Mouse (Mus musculus): ENCODE results near the gene Coq4. TPM values are rescaled to one million over a fixed set of nuclear protein-coding genes. Genes with fewer than 3 reads are reported as not detected.
A peak's percentile ranks its signal among the peaks of the same experiment; 100 is the strongest.
"Not testable (repeated sequence)": the region's sequence is repeated elsewhere in the genome, so short reads cannot be mapped to it uniquely, and the experiment has no call there.

The Coq4 gene
- polyA plus RNA-seq, 1 experiment from 2014 or later = 32.7 TPM

DNA sequence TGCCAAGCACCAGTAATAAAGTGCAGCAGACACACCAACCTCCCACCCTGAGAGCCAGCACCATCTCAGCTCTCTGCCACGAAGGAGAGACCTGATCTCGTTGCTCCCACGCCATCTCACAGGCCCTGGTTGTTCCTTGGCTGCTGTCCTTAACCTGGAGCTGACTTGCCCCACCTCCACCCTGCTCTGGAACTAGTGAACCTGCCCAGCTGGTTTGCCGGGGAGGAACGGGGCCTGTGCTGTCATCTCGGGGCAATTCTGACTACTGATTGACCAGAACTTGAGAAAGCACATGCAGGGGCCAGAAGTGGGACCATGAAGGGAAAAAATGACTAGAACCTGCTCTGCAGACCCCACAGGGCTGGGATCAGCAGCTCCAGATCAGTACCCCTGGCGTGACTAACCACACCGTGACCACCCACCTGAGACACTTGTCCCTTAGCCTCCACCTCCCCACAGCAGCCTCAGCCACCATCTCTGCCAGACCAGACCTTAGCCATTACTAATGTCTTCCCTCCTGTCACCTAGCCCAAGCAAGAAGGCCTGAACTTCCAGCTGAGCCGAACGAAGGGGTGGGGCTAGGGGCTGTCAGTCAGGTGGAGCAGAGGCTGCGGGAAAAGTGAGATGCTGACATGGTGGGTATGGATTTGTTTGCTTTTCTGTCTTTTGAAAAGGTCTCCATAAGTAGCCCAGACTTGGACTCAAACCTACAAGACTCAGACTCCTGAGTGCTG lies 19.1 kb upstream of the Coq4 start:
- no peak overlapping the region for H3K4me2 ChIP-seq (replicated peaks)
- peaks cover 4% of the 10 kb centered on the region for H3K36me3 ChIP-seq
- no peak overlapping the region for H3K27ac ChIP-seq
- WGBS = 71% methylated on average over 11 of the region's 11 CpGs
- ATAC-seq (ENCODE audit: low FRiP score, low read depth) = no peak
- no peak overlapping the region for H3K4me3 ChIP-seq
- no peaks in the 10 kb centered on the region for H3K9me3 ChIP-seq
- no peaks in the 10 kb centered on the region for H3K4me1 ChIP-seq
- H3K27me3 ChIP-seq (replicated peaks) = no peaks in the 10 kb centered on the region
- H3K9ac ChIP-seq = no peak overlapping the region

DNA sequence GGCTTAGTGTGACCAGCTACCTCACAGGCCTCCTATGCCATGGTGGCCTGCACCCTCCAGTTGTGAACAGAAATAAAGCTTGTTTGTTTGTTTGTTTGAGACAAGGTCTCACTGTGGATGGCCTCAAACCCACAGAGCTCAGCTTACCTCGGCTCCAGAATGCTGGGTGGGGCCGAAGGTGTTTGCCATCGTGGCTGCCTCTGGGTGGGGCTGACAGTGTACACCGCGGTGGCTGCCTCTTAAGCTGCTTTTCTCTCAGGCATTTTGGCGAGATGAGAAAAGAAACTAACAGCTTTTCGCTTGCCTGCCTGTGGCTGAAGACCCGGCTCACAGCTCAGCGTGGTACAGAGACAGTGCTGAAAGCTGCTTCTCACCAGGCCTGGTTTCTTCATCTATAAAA lies 18.4 kb upstream of the Coq4 start:
- H3K36me3 ChIP-seq = peaks cover 9% of the 10 kb centered on the region
- no peak overlapping the region for H3K4me2 ChIP-seq (replicated peaks)
- H3K27ac ChIP-seq = no peak overlapping the region
- H3K9me3 ChIP-seq = no peaks in the 10 kb centered on the region
- no peaks in the 10 kb centered on the region for H3K4me1 ChIP-seq
- H3K27me3 ChIP-seq (replicated peaks) = no peaks in the 10 kb centered on the region
- WGBS = 72% methylated on average over 9 of the region's 9 CpGs
- no peak for ATAC-seq (ENCODE audit: low FRiP score, low read depth)
- no peak overlapping the region for H3K4me3 ChIP-seq
- H3K9ac ChIP-seq = no peak overlapping the region

DNA sequence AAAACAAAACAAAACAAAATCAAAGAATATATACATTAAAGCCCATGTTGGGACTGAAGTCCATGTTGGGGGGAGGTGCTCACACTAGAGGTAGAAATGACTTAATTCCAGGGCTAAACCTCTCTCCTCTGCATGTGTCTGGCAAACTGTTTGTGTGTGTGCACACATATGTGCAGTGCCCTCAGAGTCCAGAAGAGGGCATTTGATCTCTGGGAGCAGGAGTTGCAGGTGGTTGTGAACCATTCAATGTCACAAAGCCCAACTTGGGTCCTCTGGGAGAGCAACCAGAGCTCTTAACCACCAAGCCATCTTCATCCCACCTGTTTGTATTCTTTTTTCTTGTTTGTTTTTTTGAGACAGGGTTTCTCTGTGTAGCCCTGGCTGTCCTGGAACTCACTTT lies 17.1 kb upstream of the Coq4 start:
- Histone ChIP-seq H3K36me3 (peaks cover 12% of the 10 kb centered on the region), H3K4me2 (replicated peaks) (no peak overlapping the region), H3K27me3 (replicated peaks) (no peaks in the 10 kb centered on the region), H3K27ac (no peak overlapping the region), H3K9me3 (no peaks in the 10 kb centered on the region), H3K4me3 (no peak overlapping the region), H3K4me1 (no peaks in the 10 kb centered on the region), H3K9ac (no peak overlapping the region)
- no peak for ATAC-seq (ENCODE audit: low FRiP score, low read depth)

DNA sequence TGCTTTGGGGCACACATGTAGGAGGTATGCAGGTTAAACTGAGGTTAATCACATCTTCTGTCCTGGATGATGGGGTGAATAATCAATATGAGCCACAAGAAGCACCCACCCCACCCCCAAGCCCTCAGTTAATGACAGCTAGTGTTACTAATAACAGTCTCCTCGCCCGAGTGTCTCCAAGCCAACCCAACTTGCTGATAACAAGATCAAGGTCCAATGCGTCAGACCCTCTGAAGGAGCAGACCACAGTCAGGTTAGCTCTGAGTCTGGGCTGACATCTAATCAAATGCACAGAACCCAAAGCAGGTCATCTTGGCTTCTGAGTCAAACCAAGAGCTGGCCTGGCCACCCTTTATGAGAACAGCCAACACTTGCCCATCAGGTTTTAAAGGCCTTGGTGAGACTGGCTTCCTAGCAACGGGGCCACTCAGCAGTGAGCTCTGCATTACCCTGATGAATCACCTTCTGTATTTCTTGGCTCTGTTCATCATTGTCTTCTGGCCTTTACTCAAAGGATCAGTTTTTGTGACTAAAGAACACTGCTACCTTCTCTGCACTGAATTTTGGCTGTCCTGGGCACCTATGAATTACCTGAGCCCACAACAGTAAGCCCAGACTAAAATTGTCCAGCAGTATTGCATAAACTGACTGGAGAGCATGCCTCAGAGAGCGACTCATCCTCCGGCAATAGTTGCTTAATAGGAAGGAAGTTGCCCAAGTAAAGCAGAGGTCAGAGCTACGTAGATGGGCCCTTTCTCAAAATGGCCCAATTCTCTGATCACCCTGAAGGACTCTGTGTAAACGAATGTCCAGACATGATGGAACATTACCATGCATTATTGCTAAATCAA lies 15.5 kb upstream of the Coq4 start:
- Histone ChIP-seq H3K36me3 (peaks cover 24% of the 10 kb centered on the region), H3K4me1 (no peaks in the 10 kb centered on the region), H3K9me3 (no peaks in the 10 kb centered on the region), H3K4me3 (no peak overlapping the region), H3K9ac (no peak overlapping the region), H3K27me3 (replicated peaks) (no peaks in the 10 kb centered on the region), H3K27ac (no peak overlapping the region), H3K4me2 (replicated peaks) (no peak overlapping the region)
- ATAC-seq (ENCODE audit: low FRiP score, low read depth) = no peak
- 88% methylated on average over 8 of the region's 8 CpGs for WGBS

DNA sequence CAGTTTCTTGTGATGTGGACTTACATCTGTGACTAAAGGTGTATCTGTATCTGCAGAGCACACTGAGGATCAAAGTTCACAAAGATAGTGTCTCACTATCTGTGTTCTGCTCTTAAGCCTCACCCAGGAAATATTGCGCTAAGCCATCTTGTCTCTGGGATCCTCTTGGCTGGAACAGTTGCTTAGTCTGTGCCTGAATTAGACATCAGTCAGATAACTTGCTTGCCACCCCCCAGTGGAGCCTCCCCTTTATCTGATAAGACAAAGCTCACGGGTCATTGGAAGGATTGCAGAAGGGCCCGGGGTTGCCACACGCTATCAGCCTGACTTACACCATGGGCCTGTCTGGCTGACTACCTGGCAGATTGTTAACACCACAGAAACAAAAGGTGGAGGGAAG lies 14.0 kb upstream of the Coq4 start:
- Histone ChIP-seq H3K27ac (no peak overlapping the region), H3K36me3 (peaks cover 39% of the 10 kb centered on the region), H3K27me3 (replicated peaks) (no peaks in the 10 kb centered on the region), H3K9me3 (no peaks in the 10 kb centered on the region), H3K4me2 (replicated peaks) (no peak overlapping the region), H3K4me1 (no peaks in the 10 kb centered on the region), H3K9ac (no peak overlapping the region), H3K4me3 (no peak overlapping the region)
- no peak for ATAC-seq (ENCODE audit: low FRiP score, low read depth)
- 97% methylated on average over 4 of the region's 4 CpGs for WGBS

DNA sequence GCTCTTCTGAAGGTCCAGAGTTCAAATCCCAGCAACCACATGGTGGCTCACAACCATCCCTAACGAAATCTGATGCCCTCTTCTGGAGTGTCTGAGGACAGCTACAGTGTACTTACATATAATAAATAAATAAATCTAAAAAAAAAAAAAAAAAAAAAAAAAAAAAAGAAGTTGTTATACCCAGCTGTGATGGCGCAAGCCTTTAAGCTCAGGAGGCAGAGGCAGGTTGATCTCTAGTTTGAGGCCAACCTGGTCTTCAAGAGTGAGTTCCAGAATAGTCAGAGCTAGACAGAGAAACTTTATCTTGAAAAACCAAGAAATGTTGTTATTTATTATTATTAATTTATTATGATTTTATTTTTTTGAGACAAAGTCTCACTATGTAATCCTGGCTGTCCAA lies 6.0 kb upstream of the Coq4 start:
- H3K9me3 ChIP-seq; H3K4me3 ChIP-seq; H3K27ac ChIP-seq; H3K4me2 ChIP-seq (replicated peaks); H3K9ac ChIP-seq; H3K4me1 ChIP-seq; H3K27me3 ChIP-seq (replicated peaks); ATAC-seq (ENCODE audit: low FRiP score, low read depth): not testable (repeated sequence)
- peaks cover 93% of the 10 kb centered on the region for H3K36me3 ChIP-seq
- WGBS = 96% methylated on average over 2 of the region's 2 CpGs

DNA sequence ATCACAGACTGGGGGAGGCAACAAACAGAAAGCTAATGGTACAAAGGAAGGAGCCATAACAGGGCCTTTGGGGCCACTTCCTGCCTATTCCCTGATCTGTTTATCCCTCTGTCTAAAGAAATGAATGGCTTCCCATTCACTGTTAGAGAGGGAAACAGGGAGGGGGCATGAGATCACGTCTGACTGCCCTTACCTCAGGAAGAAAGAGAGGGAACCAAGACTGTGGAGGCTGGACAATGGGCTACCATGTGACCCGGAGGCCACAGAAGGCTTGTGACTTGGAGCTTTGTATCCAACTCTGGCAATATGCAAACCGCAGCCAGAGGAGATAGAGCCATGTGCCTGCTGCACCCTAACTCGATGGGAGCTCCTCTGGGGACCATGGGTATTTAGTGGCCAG lies 3.0 kb upstream of the Coq4 start:
- H3K9me3 ChIP-seq = no peaks in the 10 kb centered on the region
- H3K9ac ChIP-seq = no peak overlapping the region
- no peak overlapping the region for H3K4me3 ChIP-seq
- WGBS = 59% methylated on average over 4 of the region's 4 CpGs
- H3K36me3 ChIP-seq = peaks cover 66% of the 10 kb centered on the region
- H3K27me3 ChIP-seq (replicated peaks) = no peaks in the 10 kb centered on the region
- H3K4me2 ChIP-seq (replicated peaks) = no peak overlapping the region
- no peak overlapping the region for H3K27ac ChIP-seq
- ATAC-seq (ENCODE audit: low FRiP score, low read depth) = no peak
- peaks cover 15% of the 10 kb centered on the region for H3K4me1 ChIP-seq

DNA sequence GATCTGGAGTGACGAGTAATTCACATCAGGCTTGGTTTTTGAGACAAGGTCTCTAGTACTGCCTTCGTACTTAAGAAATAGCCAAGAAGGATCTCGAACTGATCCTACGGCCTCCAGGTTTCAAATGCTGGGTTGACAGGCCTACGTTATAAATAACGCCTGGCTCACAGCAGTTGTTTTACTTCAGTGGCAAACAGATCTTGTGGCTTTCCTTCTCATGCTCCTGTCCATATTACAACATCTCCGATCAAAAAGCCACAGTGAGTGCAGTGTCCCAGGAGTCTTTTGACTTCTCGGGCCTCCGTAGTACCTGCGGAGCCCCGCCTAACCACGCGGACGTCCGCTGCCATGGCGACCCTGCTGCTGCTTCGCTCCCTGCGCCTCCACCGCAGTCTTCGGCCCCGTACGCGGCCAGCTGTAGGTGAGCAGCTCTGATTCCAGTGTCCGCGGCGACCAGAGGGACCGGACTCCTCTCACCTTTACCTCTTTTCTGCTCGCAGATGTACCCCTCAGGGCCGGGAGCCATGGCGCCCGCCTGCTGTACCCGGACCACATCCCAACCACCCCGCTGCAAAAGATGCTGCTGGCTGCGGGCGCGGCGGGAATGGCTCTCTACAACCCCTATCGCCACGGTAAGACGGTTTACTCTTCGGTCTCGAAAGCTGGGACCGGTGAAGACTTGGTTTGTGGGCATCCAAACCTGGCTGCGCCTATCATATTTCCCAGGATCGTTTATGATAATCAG lies 816 bp downstream of the Coq4 start, which contains the start of gene Trub2:
Gene Trub2 (minus strand): TSS at position 566 of the 745 bp plus-strand sequence.
- H3K27ac ChIP-seq = no peak within 1 kb of the TSS
- H3K36me3 ChIP-seq = peaks cover 57% of the 10 kb centered on the region

DNA sequence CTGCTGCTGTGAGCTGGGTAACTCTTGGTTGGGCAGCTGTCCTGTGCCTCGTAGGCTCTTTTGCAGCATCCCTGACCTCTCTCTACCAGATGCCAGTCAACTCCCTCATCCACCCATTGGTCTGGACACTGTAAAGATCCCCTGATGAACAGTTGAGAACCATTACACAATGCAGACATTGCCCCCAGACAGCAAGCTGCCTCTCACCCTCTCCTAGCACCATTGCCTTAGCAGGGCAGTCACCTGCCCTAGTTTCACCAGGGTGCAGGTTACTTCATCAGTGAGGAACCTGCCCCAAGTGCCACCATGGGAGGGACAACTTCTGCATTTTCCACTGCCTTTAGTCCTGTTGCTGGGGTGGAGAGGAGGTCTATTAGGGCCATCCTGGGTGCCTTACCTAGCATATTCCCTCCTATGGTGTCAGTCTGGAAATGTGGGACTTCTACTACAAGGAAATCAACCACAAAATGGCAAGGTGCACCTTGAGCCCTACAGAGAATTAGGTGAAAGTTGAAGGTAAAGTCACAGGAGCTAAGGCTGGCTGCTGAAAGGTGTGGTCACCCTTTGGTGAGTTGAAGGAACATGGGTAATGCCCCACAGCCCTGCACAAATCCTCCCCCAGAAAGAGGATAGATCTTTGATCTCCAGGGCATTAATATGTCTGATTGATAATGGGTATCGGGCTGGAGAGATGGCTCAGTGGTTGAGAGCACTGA lies 5.6 kb downstream of the Coq4 start:
- Histone ChIP-seq H3K9me3 (no peaks in the 10 kb centered on the region), H3K4me1 (peaks cover 10% of the 10 kb centered on the region; the same call in 1 of the 2 replicates), H3K27ac (no peak overlapping the region), H3K9ac (no peak overlapping the region), H3K36me3 (peaks cover 53% of the 10 kb centered on the region), H3K4me2 (replicated peaks) (no peak overlapping the region), H3K27me3 (replicated peaks) (no peaks in the 10 kb centered on the region), H3K4me3 (no peak overlapping the region)
- ATAC-seq (ENCODE audit: low FRiP score, low read depth) = no peak
- 98% methylated on average over 2 of the region's 2 CpGs for WGBS

More for the DNA sequence above, 816 bp downstream of the Coq4 start, which contains the start of gene Trub2:
- Histone ChIP-seq H3K27me3 (replicated peaks) (no peaks in the 10 kb centered on the region), H3K9me3 (no peaks in the 10 kb centered on the region), H3K4me3 (peak within 1 kb of the TSS; percentile 60), H3K4me2 (replicated peaks) (peak within 1 kb of the TSS; percentile 78), H3K9ac (peak within 1 kb of the TSS; percentile 71), H3K4me1 (peaks cover 15% of the 10 kb centered on the region)
- peak; percentile 90 for ATAC-seq (ENCODE audit: low FRiP score, low read depth)
- WGBS = under 1% methylated on average over 45 of the region's 45 CpGs

DNA sequence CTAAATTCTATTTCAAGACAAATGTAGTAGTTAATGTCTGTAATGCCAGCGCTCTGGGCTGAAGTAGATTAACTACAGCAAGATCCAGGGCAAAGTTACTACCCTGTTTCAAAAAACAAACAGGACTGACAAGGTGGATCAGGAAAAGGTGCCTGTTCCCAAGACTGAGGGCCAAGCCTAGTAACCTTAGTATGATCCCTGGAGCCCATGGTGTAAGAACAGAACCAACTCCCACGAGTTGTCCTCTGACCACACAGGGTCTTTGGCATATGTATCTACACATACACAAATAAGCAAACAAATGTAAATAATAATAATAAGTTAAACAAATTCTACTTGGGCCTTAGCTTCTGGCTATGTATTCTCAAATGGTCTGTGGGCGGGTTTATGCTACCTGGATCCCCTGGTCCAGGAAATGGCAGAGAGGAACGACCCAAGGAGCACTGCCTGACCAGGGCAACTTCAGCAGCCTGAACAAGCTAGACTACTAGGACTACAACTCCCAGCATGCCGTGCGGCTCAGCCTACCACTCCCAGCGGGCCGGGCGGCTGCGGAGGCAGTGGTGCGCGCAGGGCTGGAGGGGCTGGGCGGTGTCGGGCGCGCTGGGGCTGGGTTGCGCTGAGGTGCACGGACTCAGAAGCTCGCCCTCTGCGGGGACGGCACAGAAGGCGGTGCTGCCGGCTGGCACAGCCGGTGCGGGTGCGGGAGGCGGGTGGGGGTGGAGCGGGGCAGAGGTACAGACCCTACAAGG lies 15.0 kb downstream of the Coq4 start, which contains the start of gene Slc27a4:
Gene Slc27a4 (plus strand): TSS at position 560 of the 752 bp plus-strand sequence.
- Histone ChIP-seq H3K4me2 (replicated peaks) (peak within 1 kb of the TSS; percentile 82), H3K4me3 (peak within 1 kb of the TSS; percentile 81), H3K9ac (peak within 1 kb of the TSS; percentile 88), H3K27me3 (replicated peaks) (no peaks in the 10 kb centered on the region), H3K27ac (peak within 1 kb of the TSS; percentile 81), H3K36me3 (peaks cover 33% of the 10 kb centered on the region), H3K4me1 (peaks cover 12% of the 10 kb centered on the region), H3K9me3 (no peaks in the 10 kb centered on the region)
- WGBS = 6% methylated on average over 28 of the region's 28 CpGs
- ATAC-seq (ENCODE audit: low FRiP score, low read depth) = peak; percentile 98

DNA sequence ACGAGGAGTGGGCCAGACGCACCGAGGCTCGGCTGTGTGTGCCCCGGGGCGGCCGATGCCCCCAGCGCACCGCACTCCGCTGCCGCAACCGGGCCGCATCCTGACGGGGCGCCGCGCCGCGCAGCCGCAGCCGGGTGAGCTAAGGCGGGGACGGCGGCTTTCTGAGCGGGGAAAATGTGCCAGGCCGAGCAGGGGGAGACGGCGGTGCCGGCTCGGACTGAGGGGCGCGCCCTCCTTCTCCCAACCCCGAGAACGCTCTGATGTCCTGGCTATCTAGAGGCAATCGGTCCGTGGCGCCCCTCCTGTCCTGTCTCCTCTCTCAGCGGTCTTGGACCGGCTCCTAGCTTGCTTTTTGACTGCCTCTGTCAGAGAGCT lies 15.5 kb downstream of the Coq4 start:
- Histone ChIP-seq H3K36me3 (peaks cover 36% of the 10 kb centered on the region), H3K9ac (peak overlapping the region; percentile 88), H3K27me3 (replicated peaks) (no peaks in the 10 kb centered on the region), H3K4me2 (replicated peaks) (peak overlapping the region; percentile 82), H3K4me3 (peak overlapping the region; percentile 81), H3K9me3 (no peaks in the 10 kb centered on the region), H3K4me1 (peaks cover 12% of the 10 kb centered on the region), H3K27ac (peak overlapping the region; percentile 81)
- WGBS = under 1% methylated on average over 39 of the region's 39 CpGs
- peak; percentile 78 for ATAC-seq (ENCODE audit: low FRiP score, low read depth)

All from neural tube, embryonic 12.5 days (tissue).